Mouse (Mus musculus): Measurements from ENCODE around the gene Cdk2ap1. TPM values are rescaled to one million over a fixed set of nuclear protein-coding genes. Genes with fewer than 3 reads are reported as not detected.

Gene Cdk2ap1
- total and polyA plus RNA-seq, 3 experiments = 88.7 to 168 (median 161) TPM

Other genes with a start within 250 kb of the Cdk2ap1 start
- 10 to 100 TPM; 40.0 to 56.3 TPM for gene Arl6ip4, start 247.0 kb downstream of the Cdk2ap1 start, total RNA-seq (2021)
- 18.8 and 28.8 TPM in 2 replicates for gene Arl6ip4, start 247.0 kb downstream of the Cdk2ap1 start, polyA plus RNA-seq (2012; rRNA removed)
- 10 to 100 TPM; 41.6 to 65.2 TPM for gene Pitpnm2, start 113.3 kb downstream of the Cdk2ap1 start, total RNA-seq (2021)
- 158 and 207 TPM in 2 replicates for gene Pitpnm2, start 113.3 kb downstream of the Cdk2ap1 start, polyA plus RNA-seq (2012; rRNA removed)
- 1 to 10 TPM; 7.7 to 8.8 TPM for gene Mphosph9, start 35.1 kb downstream of the Cdk2ap1 start, total RNA-seq (2021)
- gene Mphosph9, start 35.1 kb downstream of the Cdk2ap1 start, polyA plus RNA-seq (2012; rRNA removed) = 1.6 and 2.1 TPM in 2 replicates
- 10 to 100 TPM; 14.1 to 17.0 TPM for gene 2810006K23Rik, start 35.0 kb downstream of the Cdk2ap1 start, total RNA-seq (2021)
- 5.8 and 6.0 TPM in 2 replicates for gene 2810006K23Rik, start 35.0 kb downstream of the Cdk2ap1 start, polyA plus RNA-seq (2012; rRNA removed)
- 100 to 1,000 TPM in 1 of 2 experiments, 10 to 100 TPM in 1; 74.1 to 119 TPM for gene Sbno1, start 62.9 kb upstream of the Cdk2ap1 start, total RNA-seq (2021)
- 6.0 and 6.9 TPM in 2 replicates for gene Sbno1, start 62.9 kb upstream of the Cdk2ap1 start, polyA plus RNA-seq (2012; rRNA removed)
- gene Kmt5a, start 76.8 kb upstream of the Cdk2ap1 start, total RNA-seq (2021) = 100 to 1,000 TPM; 127 to 288 TPM
- gene Kmt5a, start 76.8 kb upstream of the Cdk2ap1 start, polyA plus RNA-seq (2012; rRNA removed) = 48.9 and 65.7 TPM in 2 replicates
- 10 to 100 TPM; 16.6 to 31.2 TPM for gene Rilpl2, start 115.3 kb upstream of the Cdk2ap1 start, total RNA-seq (2021)
- 38.5 and 44.1 TPM in 2 replicates for gene Rilpl2, start 115.3 kb upstream of the Cdk2ap1 start, polyA plus RNA-seq (2012; rRNA removed)
- 10 to 100 TPM; 19.0 to 25.7 TPM for gene Snrnp35, start 120.1 kb upstream of the Cdk2ap1 start, total RNA-seq (2021)
- gene Snrnp35, start 120.1 kb upstream of the Cdk2ap1 start, polyA plus RNA-seq (2012; rRNA removed) = 1.4 and 1.8 TPM in 2 replicates
- 10 to 100 TPM; 14.0 to 25.8 TPM for gene Rilpl1, start 168.3 kb upstream of the Cdk2ap1 start, total RNA-seq (2021)
- gene Rilpl1, start 168.3 kb upstream of the Cdk2ap1 start, polyA plus RNA-seq (2012; rRNA removed) = 10.2 and 12.3 TPM in 2 replicates
- 100 to 1,000 TPM; 236 to 301 TPM for gene Tmed2, start 177.6 kb upstream of the Cdk2ap1 start, total RNA-seq (2021)
- gene Tmed2, start 177.6 kb upstream of the Cdk2ap1 start, polyA plus RNA-seq (2012; rRNA removed) = 138 and 163 TPM in 2 replicates
- gene Ddx55, start 189.8 kb upstream of the Cdk2ap1 start, total RNA-seq (2021) = 10 to 100 TPM; 12.4 to 13.4 TPM
- 12.7 and 15.5 TPM in 2 replicates for gene Ddx55, start 189.8 kb upstream of the Cdk2ap1 start, polyA plus RNA-seq (2012; rRNA removed)
- 10 to 100 TPM; 37.7 to 41.3 TPM for gene Eif2b1, start 216.0 kb upstream of the Cdk2ap1 start, total RNA-seq (2021)
- 11.3 and 12.7 TPM in 2 replicates for gene Eif2b1, start 216.0 kb upstream of the Cdk2ap1 start, polyA plus RNA-seq (2012; rRNA removed)
- 10 to 100 TPM; 32.9 to 41.3 TPM for gene Gtf2h3, start 216.1 kb upstream of the Cdk2ap1 start, total RNA-seq (2021)
- 19.3 and 26.6 TPM in 2 replicates for gene Gtf2h3, start 216.1 kb upstream of the Cdk2ap1 start, polyA plus RNA-seq (2012; rRNA removed)

Measured in adrenal gland, adult 2 months (tissue).